ENCODE assay signal across 8 mouse cellular contexts in the genomic region with DNA sequence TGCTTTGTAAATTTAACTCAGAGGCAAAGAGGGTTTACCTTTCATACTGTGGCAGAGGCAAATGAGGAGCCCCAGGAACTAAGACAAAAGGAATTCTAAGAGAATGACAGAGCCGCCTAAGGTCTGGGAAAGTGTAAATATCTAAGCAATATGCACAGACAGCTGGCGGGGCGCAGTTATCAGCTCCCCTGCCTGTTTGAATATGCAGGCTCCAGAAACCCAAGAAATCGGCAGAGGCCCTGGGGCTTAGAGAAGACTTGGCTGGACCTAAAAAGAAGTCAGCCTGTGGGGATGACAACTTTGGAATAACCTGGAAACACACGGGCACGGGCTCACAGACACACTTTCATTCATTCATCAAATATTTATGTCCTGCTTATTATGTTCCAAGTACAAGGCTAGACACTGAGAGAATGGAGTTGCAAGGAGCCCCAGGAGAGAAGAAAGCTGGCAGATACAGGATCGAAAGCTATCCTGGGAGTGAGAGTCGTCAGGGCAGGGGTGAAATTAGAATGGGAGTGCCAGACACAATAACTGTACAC.
DNase-seq lines count a peak whose midpoint lies in the region; ATAC-seq and TF ChIP-seq lines count a peak whose summit lies in the region.

No protein-coding gene starts in this region.

- H3K36me3 ChIP-seq in heart, embryonic 15.5 days, result no peaks in the 10 kb centered on the region
- H3K36me3 ChIP-seq in heart, adult 2 months (ENCODE audit: control insufficient read depth, insufficient read depth, low read length), result no peaks in the 10 kb centered on the region
- H3K36me3 ChIP-seq in embryonic facial prominence, embryonic 10.5 days (replicated peaks), result no peaks in the 10 kb centered on the region
- no peaks in the 10 kb centered on the region for H3K36me3 ChIP-seq in hindbrain, embryonic 16.5 days (ENCODE audit: control insufficient read depth, insufficient read depth, low read length)
- no peaks in the 10 kb centered on the region for H3K36me3 ChIP-seq in midbrain, embryonic 13.5 days

- H3K9me3 ChIP-seq in heart, embryonic 15.5 days (replicated peaks), result no peaks in the 10 kb centered on the region
- H3K9me3 ChIP-seq in embryonic facial prominence, embryonic 10.5 days, result no peaks in the 10 kb centered on the region
- H3K9me3 ChIP-seq in hindbrain, embryonic 16.5 days (ENCODE audit: control insufficient read depth, low read length), result no peaks in the 10 kb centered on the region
- H3K9me3 ChIP-seq in midbrain, embryonic 13.5 days, result no peaks in the 10 kb centered on the region

- intact Hi-C loops in heart, adult 2 months (cut with DNase I), result no loop called here

- peak overlapping the region; percentile 63 for H3K4me2 ChIP-seq in heart, embryonic 15.5 days
- peak overlapping the region; percentile 51 for H3K4me2 ChIP-seq in hindbrain, embryonic 16.5 days (ENCODE audit: low read length)
- peak overlapping the region; percentile 41 for H3K4me2 ChIP-seq in midbrain, embryonic 13.5 days (replicated peaks)

- H3K4me1 ChIP-seq in heart, embryonic 15.5 days (replicated peaks), result peaks cover 40% of the 10 kb centered on the region
- H3K4me1 ChIP-seq in heart, adult 2 months (ENCODE audit: control insufficient read depth, insufficient read depth, low read length), result peaks cover 4% of the 10 kb centered on the region
- peaks cover 39% of the 10 kb centered on the region for H3K4me1 ChIP-seq in embryonic facial prominence, embryonic 10.5 days
- H3K4me1 ChIP-seq in hindbrain, embryonic 16.5 days (ENCODE audit: control insufficient read depth, insufficient read depth, low read depth, low read length), result peaks cover 34% of the 10 kb centered on the region
- H3K4me1 ChIP-seq in midbrain, embryonic 13.5 days (replicated peaks), result peaks cover 66% of the 10 kb centered on the region

- 11% methylated on average over 8 of the region's 8 CpGs for WGBS in heart, embryonic 15.5 days
- WGBS in heart, adult 2 months, result 18% methylated on average over 8 of the region's 8 CpGs
- 4% methylated on average over 8 of the region's 8 CpGs for WGBS in embryonic facial prominence, embryonic 10.5 days
- 6% methylated on average over 8 of the region's 8 CpGs for WGBS in hindbrain, embryonic 16.5 days
- 5% methylated on average over 8 of the region's 8 CpGs for WGBS in midbrain, embryonic 13.5 days

- no peaks in the 10 kb centered on the region for H3K79me2 ChIP-seq in heart, adult 2 months (replicated peaks; ENCODE audit: control insufficient read depth, insufficient read depth, low read length)

- H3K27ac ChIP-seq in heart, embryonic 15.5 days, result peak overlapping the region; percentile 73; the same call in 1 of the 2 replicates
- H3K27ac ChIP-seq in heart, adult 2 months, result no peak overlapping the region
- H3K27ac ChIP-seq in embryonic facial prominence, embryonic 10.5 days (replicated peaks), result peak overlapping the region; percentile 61; the same call in 1 of the 2 replicates
- H3K27ac ChIP-seq in hindbrain, embryonic 16.5 days (ENCODE audit: low read depth, low read length), result no peak overlapping the region
- H3K27ac ChIP-seq in midbrain, embryonic 13.5 days, result peak overlapping the region; percentile 69

- TF ChIP-seq CTCF in heart, adult 2 months (IDR thresholded peaks at IDR 0.05), result no peak

- H3K4me3 ChIP-seq in heart, embryonic 15.5 days, result peak overlapping the region; percentile 38
- no peak overlapping the region for H3K4me3 ChIP-seq in heart, adult 2 months
- peak overlapping the region; percentile 53 for H3K4me3 ChIP-seq in embryonic facial prominence, embryonic 10.5 days
- no peak overlapping the region for H3K4me3 ChIP-seq in hindbrain, embryonic 16.5 days (ENCODE audit: low read length)
- H3K4me3 ChIP-seq in midbrain, embryonic 13.5 days (replicated peaks), result no peak overlapping the region; the same call in 1 of the 2 replicates

- H3K27me3 ChIP-seq in heart, embryonic 15.5 days, result no peaks in the 10 kb centered on the region
- no peaks in the 10 kb centered on the region for H3K27me3 ChIP-seq in heart, adult 2 months (ENCODE audit: control insufficient read depth, insufficient read depth, low read length)
- H3K27me3 ChIP-seq in embryonic facial prominence, embryonic 10.5 days (replicated peaks; ENCODE audit: low read depth, poor library complexity, severe bottlenecking), result peaks cover 39% of the 10 kb centered on the region
- H3K27me3 ChIP-seq in hindbrain, embryonic 16.5 days (replicated peaks; ENCODE audit: control insufficient read depth, insufficient read depth, low read length), result no peaks in the 10 kb centered on the region
- H3K27me3 ChIP-seq in midbrain, embryonic 13.5 days, result peaks cover 4% of the 10 kb centered on the region; the same call in 1 of the 2 replicates

- ATAC-seq in heart, embryonic 15.5 days (replicated peaks; ENCODE audit: insufficient number of reproducible peaks, insufficient read depth, low FRiP score, low read depth), result no peak
- no peak for ATAC-seq in hindbrain, embryonic 16.5 days
- ATAC-seq in midbrain, embryonic 13.5 days, result peak; percentile 18; the same call in 1 of the 2 replicates
- no peak for ATAC-seq in cerebellum, adult (ENCODE audit: insufficient number of reproducible peaks, low FRiP score, low TSS enrichment)

- no peak for DNase-seq in heart, adult 2 months
- no peak for DNase-seq in embryonic facial prominence, embryonic 10.5 days (ENCODE audit: low spot score)
- DNase-seq in cerebellum, postnatal 36 days, result no peak
- no peak for DNase-seq in urinary bladder, postnatal 4 days (ENCODE audit: low spot score in 2 of 2)

- no peak overlapping the region for H3K9ac ChIP-seq in heart, embryonic 15.5 days
- no peak overlapping the region for H3K9ac ChIP-seq in heart, adult 2 months (ENCODE audit: low read depth, low read length)
- H3K9ac ChIP-seq in hindbrain, embryonic 16.5 days (ENCODE audit: low read depth, low read length), result no peak overlapping the region
- 0 out of 2 replicates have a peak overlapping the region, but pooled peaks have one; percentile 36 for H3K9ac ChIP-seq in midbrain, embryonic 13.5 days (replicated peaks)

- no peak for TF ChIP-seq EP300 in heart, adult 2 months (IDR thresholded peaks at IDR 0.05; ENCODE audit: insufficient read depth, low read depth, low read length)

- no peak for TF ChIP-seq POLR2A in heart, adult 2 months (IDR thresholded peaks at IDR 0.05; ENCODE audit: insufficient read depth, low read depth, low read length)

Comparison
In these comparisons a context has a peak if more than half of its experiments do, and no peak if none do; other contexts are left out.
1. H3K27ac ChIP-seq: peak in heart, embryonic 15.5 days (single experiment), embryonic facial prominence, embryonic 10.5 days (single experiment) and midbrain, embryonic 13.5 days (single experiment); none in heart, adult 2 months (single experiment) and hindbrain, embryonic 16.5 days (single experiment).
2. H3K4me3 ChIP-seq: peak in heart, embryonic 15.5 days (single experiment) and embryonic facial prominence, embryonic 10.5 days (single experiment); none in heart, adult 2 months (single experiment), hindbrain, embryonic 16.5 days (single experiment) and midbrain, embryonic 13.5 days (single experiment).
3. Peak in every context shown above with its lines, with median percentiles within 50 percentile points of each other: H3K4me2 ChIP-seq.